Mouse (Mus musculus) stomach, postnatal 0 days (tissue): ENCODE data around the gene Dydc1.

Experiments
- CTCF ChIP-seq: IDR thresholded peaks from 2 replicates; pipeline ENCODE4 v1.5.1; 2016; ENCODE audit warnings: antibody characterized with exemption, low read depth, mild to moderate bottlenecking, moderate library complexity
- EP300 ChIP-seq: optimal IDR thresholded peaks from 2 replicates; pipeline ENCODE3; 2016; ENCODE audit warnings: antibody characterized with exemption

DNA sequence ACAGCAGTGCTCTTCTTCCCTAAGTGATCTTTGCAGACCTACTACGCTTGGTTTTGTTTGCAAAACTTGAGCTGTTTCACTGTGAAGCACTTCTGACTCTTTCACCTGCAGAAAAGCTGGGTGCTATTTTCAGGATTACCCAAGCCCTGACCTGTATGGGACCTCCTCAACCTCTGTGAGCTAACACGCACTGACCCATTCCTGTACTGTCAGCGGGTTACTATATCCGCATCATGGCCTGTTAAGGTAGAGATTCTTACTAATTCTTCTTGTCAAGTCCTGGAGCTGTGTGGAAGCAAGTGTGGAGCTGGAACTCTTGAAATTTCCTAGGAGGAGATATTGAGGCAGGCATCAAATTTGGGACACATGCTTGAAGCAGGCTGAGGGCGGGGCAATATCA, 52.0 kb downstream of the Dydc1 start:
- TF ChIP-seq EP300 (no peak), CTCF (no peak)
